Mouse (Mus musculus): ENCODE measurements around the gene Gm3727.
A peak's percentile ranks its signal among the peaks of the same experiment; 100 is the strongest.
"Not testable (repeated sequence)": the region's sequence is repeated elsewhere in the genome, so short reads cannot be mapped to it uniquely, and the experiment has no call there.

- peak; percentile 45; the same call in 1 of the 2 replicates for TF ChIP-seq CTCF (IDR thresholded peaks at IDR 0.05; ENCODE audit: low read depth, low read length)
- TF ChIP-seq POLR2A (IDR thresholded peaks at IDR 0.05; ENCODE audit: extremely low read depth, insufficient read depth, low read length) = not testable (repeated sequence)
Measured at GRCm38 (mm10) chr14:7243498-7243897, 21.0 kb downstream of the Gm3727 start.
